ENCODE assay signal across 12 mouse cellular contexts in the genomic region with DNA sequence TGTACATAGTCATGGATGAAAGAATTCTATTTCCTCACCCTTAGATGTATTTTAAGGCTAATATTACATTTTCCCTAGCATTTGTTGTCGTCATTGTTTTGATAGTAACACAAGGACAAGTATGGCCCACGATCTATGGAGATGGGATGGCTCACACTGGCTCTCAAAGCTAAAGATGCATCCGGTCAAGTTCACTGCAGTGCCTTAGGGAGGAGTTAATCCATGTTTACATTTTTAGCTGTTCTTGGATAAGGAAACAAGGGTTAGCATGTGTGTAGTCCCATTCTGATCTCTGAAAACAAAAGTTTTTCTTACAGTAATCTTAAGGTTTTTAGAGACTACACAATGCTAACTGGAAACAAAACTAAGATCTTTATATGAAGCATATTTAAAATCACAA.
"Had no signal": no experiment of that assay in that cellular context is flagged by ENCODE, and none has a peak within 500 bp of the region (broad histone marks: within the 10 kb centered on the region; RNA-seq: fewer than 3 reads in every experiment).

No protein-coding gene starts in this region.

- H3K4me1 ChIP-seq: limb, embryonic 10.5 days; limb, embryonic 13.5 days had no signal

- DNase-seq: kidney, adult 2 months; kidney, postnatal 10 days; kidney, postnatal 36 days; lung, postnatal 10 days; lung, postnatal 4 days; midbrain, embryonic 14.5 days; thymus, adult 18-20 months had no signal

- H3K9me3 ChIP-seq: limb, embryonic 10.5 days; limb, embryonic 13.5 days; lung, embryonic 15.5 days had no signal

- H3K4me2 ChIP-seq: limb, embryonic 13.5 days; lung, embryonic 15.5 days; midbrain, embryonic 11.5 days had no signal

- H3K27me3 ChIP-seq: limb, embryonic 13.5 days; lung, embryonic 15.5 days had no signal

- H3K27ac ChIP-seq: limb, embryonic 10.5 days; limb, embryonic 13.5 days; lung, embryonic 15.5 days had no signal

- H3K4me3 ChIP-seq: limb, embryonic 10.5 days; limb, embryonic 13.5 days; lung, embryonic 15.5 days had no signal

- H3K9ac ChIP-seq: limb, embryonic 13.5 days; lung, embryonic 15.5 days had no signal

- ATAC-seq: intestine, postnatal 0 days had no signal
